Mouse (Mus musculus) inflammation-experienced regulatory T-cells, adult 6 months (primary cell): Measurements from ENCODE around the gene S1pr2. TPM values are rescaled to one million over a fixed set of nuclear protein-coding genes. Genes with fewer than 3 reads are reported as not detected.

Source experiments
- ATAC-seq: one replicate; pipeline ENCODE4 v1.8.0; 2017
- polyA plus RNA-seq, 3 experiments: library from polyadenylated mRNA; unstranded; fragments of 100-300 nt; shearing (Covaris generic); gene quantifications; one replicate each; pipeline ENCODE4 v1.2.1; 2017

S1pr2 gene
- polyA plus RNA-seq, 3 experiments from 2014 or later = 5.1 to 6.4 (median 5.9) TPM

GRCm38 (mm10) chr9:20965606-20966005 lies 11.0 kb downstream of the S1pr2 start:
- ATAC-seq = no peak

- peak; percentile 92 for ATAC-seq
These were observed 15.0 kb downstream of the S1pr2 start for GRCm38 (mm10) chr9:20961557-20961956.

GRCm38 (mm10) chr9:20959430-20959938 lies 17.1 kb downstream of the S1pr2 start, which contains the start of gene Dnmt1:
Dnmt1 (minus strand) TSS chr9:20959888.
- no peak for ATAC-seq

GRCm38 (mm10) chr9:20956989-20957388 lies 19.6 kb downstream of the S1pr2 start:
- ATAC-seq = no peak

- ATAC-seq = peak; percentile 93
These were observed 23.9 kb downstream of the S1pr2 start for GRCm38 (mm10) chr9:20952520-20953227.

- ATAC-seq = no peak
These were observed 24.5 kb downstream of the S1pr2 start for GRCm38 (mm10) chr9:20951966-20952519.

GRCm38 (mm10) chr9:20951441-20951840 lies 25.1 kb downstream of the S1pr2 start:
- ATAC-seq = no peak

- no peak for ATAC-seq
These were observed 26.2 kb downstream of the S1pr2 start for GRCm38 (mm10) chr9:20950419-20950818.

- no peak for ATAC-seq
These were observed 30.3 kb downstream of the S1pr2 start for GRCm38 (mm10) chr9:20946066-20946880.

GRCm38 (mm10) chr9:20944697-20945370 lies 31.7 kb downstream of the S1pr2 start:
- ATAC-seq = no peak

- no peak for ATAC-seq
These were observed 32.7 kb downstream of the S1pr2 start for GRCm38 (mm10) chr9:20943911-20944310.

- no peak for ATAC-seq
These were observed 33.2 kb downstream of the S1pr2 start for GRCm38 (mm10) chr9:20943396-20943795.

GRCm38 (mm10) chr9:20923258-20923657 lies 53.3 kb downstream of the S1pr2 start:
- ATAC-seq = no peak

- ATAC-seq = peak; percentile 61
These were observed 60.4 kb downstream of the S1pr2 start for GRCm38 (mm10) chr9:20916160-20916559.

Other genes starting within 250 kb of the S1pr2 start
- gene Olfm2, start 230.4 kb downstream of the S1pr2 start, polyA plus RNA-seq = under 1 TPM in 1 of 3 experiments, not detected in 2; 0.90 TPM
- gene Col5a3, start 161.7 kb downstream of the S1pr2 start, polyA plus RNA-seq = not detected
- gene Rdh8, start 158.3 kb downstream of the S1pr2 start, polyA plus RNA-seq = not detected
- 10 to 100 TPM in 2 of 3 experiments, 1 to 10 TPM in 1; 9.9 to 16.8 (median 14.3) TPM for gene A230050P20Rik, start 108.1 kb downstream of the S1pr2 start, polyA plus RNA-seq
- 1 to 10 TPM in 1 of 3 experiments, under 1 TPM in 2; 0.27 to 1.9 (median 0.63) TPM for gene Angptl6, start 97.1 kb downstream of the S1pr2 start, polyA plus RNA-seq
- gene Ppan, start 88.6 kb downstream of the S1pr2 start, polyA plus RNA-seq = 10 to 100 TPM; 16.1 to 28.8 (median 24.2) TPM
- gene Eif3g, start 78.2 kb downstream of the S1pr2 start, polyA plus RNA-seq = 100 to 1,000 TPM; 159 to 219 (median 191) TPM
- gene Dnmt1, start 16.9 kb downstream of the S1pr2 start, polyA plus RNA-seq = 10 to 100 TPM; 41.0 to 78.9 (median 43.9) TPM
- 100 to 1,000 TPM in 2 of 3 experiments, 10 to 100 TPM in 1; 95.6 to 122 (median 112) TPM for gene Mrpl4, start 26.0 kb upstream of the S1pr2 start, polyA plus RNA-seq
- gene Icam1, start 39.2 kb upstream of the S1pr2 start, polyA plus RNA-seq = 10 to 100 TPM; 50.8 to 92.7 (median 68.9) TPM
- 1 to 10 TPM; 1.6 to 6.3 (median 3.1) TPM for gene Icam4, start 52.6 kb upstream of the S1pr2 start, polyA plus RNA-seq
- under 1 TPM in 2 of 3 experiments, not detected in 1; 0.25 to 0.31 TPM for gene Icam5, start 55.3 kb upstream of the S1pr2 start, polyA plus RNA-seq
- gene Zglp1, start 90.3 kb upstream of the S1pr2 start, polyA plus RNA-seq = 1 to 10 TPM in 1 of 3 experiments, under 1 TPM in 1, not detected in 1; 0.82 to 3.0 TPM
- not detected for gene Gm49373, start 96.3 kb upstream of the S1pr2 start, polyA plus RNA-seq
- gene Fdx1l, start 96.8 kb upstream of the S1pr2 start, polyA plus RNA-seq = 10 to 100 TPM in 2 of 3 experiments, 1 to 10 TPM in 1; 9.8 to 15.0 (median 14.9) TPM
- 1 to 10 TPM in 1 of 3 experiments, under 1 TPM in 1, not detected in 1; 0.31 to 8.4 TPM for gene Gm38431, start 115.2 kb upstream of the S1pr2 start, polyA plus RNA-seq
- 10 to 100 TPM; 16.6 to 23.9 (median 21.3) TPM for gene Raver1, start 115.2 kb upstream of the S1pr2 start, polyA plus RNA-seq
- gene Tyk2, start 154.5 kb upstream of the S1pr2 start, polyA plus RNA-seq = 10 to 100 TPM; 36.3 to 61.7 (median 57.7) TPM
- 10 to 100 TPM; 84.2 to 97.0 (median 95.3) TPM for gene Cdc37, start 173.2 kb upstream of the S1pr2 start, polyA plus RNA-seq
- 1 to 10 TPM in 1 of 3 experiments, under 1 TPM in 2; 0.54 to 1.3 (median 0.82) TPM for gene Pde4a, start 188.9 kb upstream of the S1pr2 start, polyA plus RNA-seq